Mouse (Mus musculus) neural tube, embryonic 13.5 days (tissue): ENCODE data around the gene Cnot9. TPM values are rescaled to one million over a fixed set of nuclear protein-coding genes. Genes with fewer than 3 reads are reported as not detected.
"Not testable (repeated sequence)": the region's sequence is repeated elsewhere in the genome, so short reads cannot be mapped to it uniquely, and the experiment has no call there.

ENCODE experiments used
- ATAC-seq: fragments of 200-750 bp; cut with Nextera tagmentation; 2 replicates; pipeline ENCODE4 v1.8.0; 2017; ENCODE audit warnings: low read depth, mild to moderate bottlenecking, moderate TSS enrichment, moderate library complexity
- H3K27ac ChIP-seq: fragments of 300-500 bp; sonication (generic); replicated peaks from 2 replicates; pipeline ENCODE4 v1.5.1; 2015; ENCODE audit warnings: moderate library complexity, mild to moderate bottlenecking, inconsistent platforms
- H3K27me3 ChIP-seq: fragments of 300-500 bp; sonication (generic); 2 replicates; pipeline ENCODE4 v1.6.1; 2015; ENCODE audit warnings: mild to moderate bottlenecking, inconsistent platforms
- H3K36me3 ChIP-seq: fragments of 300-500 bp; sonication (generic); 2 replicates; pipeline ENCODE4 v1.6.1; 2015; ENCODE audit warnings: mild to moderate bottlenecking, inconsistent platforms
- H3K4me1 ChIP-seq: fragments of 300-500 bp; sonication (generic); replicated peaks from 2 replicates; pipeline ENCODE4 v1.6.1; 2015; ENCODE audit warnings: inconsistent platforms
- H3K4me2 ChIP-seq: fragments of 300-500 bp; sonication (generic); 2 replicates; pipeline ENCODE4 v1.6.1; 2015; ENCODE audit warnings: inconsistent platforms, mild to moderate bottlenecking, moderate library complexity
- H3K4me3 ChIP-seq: fragments of 300-500 bp; sonication (generic); 2 replicates; pipeline ENCODE4 v1.5.1; 2015; ENCODE audit warnings: mild to moderate bottlenecking, inconsistent platforms
- H3K9ac ChIP-seq: fragments of 300-500 bp; sonication (generic); 2 replicates; pipeline ENCODE4 v1.6.1; 2015; ENCODE audit warnings: moderate library complexity, mild to moderate bottlenecking, inconsistent platforms
- H3K9me3 ChIP-seq: fragments of 300-500 bp; sonication (generic); 2 replicates; pipeline ENCODE4 v1.6.1; 2016; ENCODE audit warnings: inconsistent platforms
- WGBS: fragments of 180-500 bp; shearing (Covaris S2); methylation state at CpG from one replicate; pipeline ENCODE4 v1.1.7; 2015; 5-methylcytosine and 5-hydroxymethylcytosine counted together
- polyA plus RNA-seq: library from polyadenylated mRNA; unstranded; fragments of >200 nt; fragmentation: Nextera tagmentation; extraction: Ambion mirVana; gene quantifications from 2 replicates; pipeline ENCODE4 v1.2.1, GENCODE M21; 2015

Gene Cnot9
- polyA plus RNA-seq: 46.8 and 48.9 TPM in 2 replicates

DNA sequence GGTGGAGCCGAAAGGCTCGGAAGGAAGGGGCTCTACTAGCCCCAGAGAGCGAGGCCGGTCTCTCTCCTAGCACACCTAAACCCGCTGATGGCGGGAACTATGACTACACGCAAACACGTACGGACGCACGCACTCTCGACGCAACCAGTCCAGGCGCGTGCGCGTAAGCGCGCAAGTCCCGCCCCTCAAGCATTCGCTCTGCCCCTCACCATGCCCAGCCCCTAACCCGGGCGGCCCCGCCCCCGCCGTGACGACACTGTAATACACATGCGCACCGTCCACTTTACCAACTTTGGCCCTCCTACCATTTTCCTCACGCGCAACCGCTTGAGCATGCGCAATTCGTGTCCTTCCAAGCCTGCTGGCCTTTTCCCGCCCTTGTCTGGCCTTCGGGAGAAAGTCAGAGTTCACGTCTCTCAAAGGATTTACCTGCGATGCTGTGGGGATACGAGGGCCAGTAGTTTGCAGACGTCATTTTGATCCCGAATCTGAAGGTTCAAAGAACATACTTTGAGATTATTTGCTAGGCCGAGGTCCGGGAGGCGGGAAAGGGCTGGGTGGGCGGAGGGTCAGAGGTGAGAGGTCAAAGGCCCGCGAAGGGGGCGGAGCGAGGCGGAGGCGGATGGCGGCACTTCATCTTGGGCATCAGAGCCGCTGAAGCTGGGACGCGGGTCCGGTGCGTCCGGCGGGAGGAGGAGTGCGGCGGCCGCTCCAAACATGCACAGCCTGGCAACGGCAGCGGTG, at the start of gene Cnot9:
Gene Cnot9 (plus strand): TSS at position 338 of the 744 bp plus-strand sequence.
- WGBS: under 1% methylated on average over 64 of the region's 64 CpGs
- Histone ChIP-seq H3K9me3 (no peaks in the 10 kb centered on the region), H3K36me3 (no peaks in the 10 kb centered on the region), H3K27ac (peak within 1 kb of the TSS; percentile 90), H3K4me2 (peak within 1 kb of the TSS; percentile 92), H3K9ac (peak within 1 kb of the TSS; percentile 85), H3K4me1 (peaks cover 48% of the 10 kb centered on the region), H3K27me3 (no peaks in the 10 kb centered on the region), H3K4me3 (peak within 1 kb of the TSS; percentile 87)
- ATAC-seq: peak; percentile 100

DNA sequence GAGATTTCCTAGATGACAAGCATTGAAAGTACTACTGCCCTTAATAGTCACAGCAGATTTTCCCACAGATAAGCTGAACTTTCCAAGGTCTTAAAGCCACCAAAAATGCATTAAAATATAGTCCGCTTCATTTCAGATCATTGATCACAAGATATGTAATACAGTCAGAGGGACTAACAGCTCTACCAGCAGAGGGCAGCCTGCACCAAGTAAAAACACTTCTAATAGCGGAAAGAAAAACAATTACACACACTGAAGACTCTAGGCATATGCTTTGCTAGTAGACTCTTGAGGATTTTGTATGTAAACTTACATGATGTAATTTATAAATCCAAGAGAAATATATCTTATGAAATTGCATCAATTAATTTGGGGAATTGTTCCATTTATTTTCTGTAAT, 45.6 kb upstream of the Cnot9 start:
- Histone ChIP-seq H3K9ac (no peak overlapping the region), H3K9me3 (no peaks in the 10 kb centered on the region), H3K4me1 (no peaks in the 10 kb centered on the region), H3K27me3 (no peaks in the 10 kb centered on the region), H3K27ac (no peak overlapping the region), H3K36me3 (peaks cover 57% of the 10 kb centered on the region), H3K4me3 (no peak overlapping the region), H3K4me2 (no peak overlapping the region)
- WGBS: 79% methylated on average over 2 of the region's 2 CpGs
- no peak for ATAC-seq

DNA sequence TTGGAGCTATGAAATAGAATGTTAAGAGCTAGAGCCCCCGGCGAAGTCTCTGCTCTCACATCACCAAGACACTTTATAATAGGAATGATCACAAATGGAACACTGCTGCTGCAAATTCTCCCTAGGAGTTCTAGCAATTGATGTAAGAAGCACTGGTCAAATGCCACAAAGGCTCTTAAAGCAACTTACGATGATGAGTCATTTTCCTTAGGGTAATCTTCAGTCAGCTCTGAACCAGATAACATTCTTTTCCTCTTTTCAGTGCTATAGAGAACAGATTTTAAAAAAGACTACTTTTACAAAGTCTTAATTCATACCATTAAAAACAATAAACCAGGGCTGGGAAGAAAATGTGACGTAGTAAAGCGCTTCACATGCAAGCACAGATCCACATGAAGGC, 20.1 kb upstream of the Cnot9 start:
- WGBS: 96% methylated on average over 5 of the region's 5 CpGs
- Histone ChIP-seq H3K9ac (no peak overlapping the region), H3K36me3 (peaks cover 74% of the 10 kb centered on the region), H3K4me2 (no peak overlapping the region), H3K9me3 (no peaks in the 10 kb centered on the region), H3K4me3 (no peak overlapping the region), H3K27me3 (no peaks in the 10 kb centered on the region), H3K4me1 (no peaks in the 10 kb centered on the region), H3K27ac (no peak overlapping the region)
- ATAC-seq: no peak

DNA sequence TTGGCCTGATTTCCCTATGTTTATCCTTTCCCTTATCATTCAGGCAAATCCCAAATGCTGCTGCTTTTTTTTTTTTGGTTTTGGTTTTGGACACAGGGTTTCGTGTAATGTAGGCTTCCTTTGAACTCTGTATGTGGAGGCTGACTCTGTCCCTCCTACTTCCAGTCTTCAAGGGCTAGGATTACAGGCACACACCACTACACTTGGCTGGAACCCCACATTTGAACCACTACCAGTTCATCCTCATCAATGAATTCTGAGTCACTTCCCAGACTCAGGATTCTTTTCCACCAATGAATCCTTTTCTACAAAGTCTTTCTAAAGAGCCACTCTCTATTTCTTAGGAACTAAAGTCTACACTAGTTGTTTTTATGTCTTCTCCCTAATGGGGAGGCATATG, 4.8 kb upstream of the Cnot9 start:
- Histone ChIP-seq H3K27me3 (no peaks in the 10 kb centered on the region), H3K9me3 (no peaks in the 10 kb centered on the region), H3K4me1 (peaks cover 13% of the 10 kb centered on the region), H3K27ac (no peak overlapping the region), H3K9ac (no peak overlapping the region), H3K36me3 (no peaks in the 10 kb centered on the region), H3K4me3 (no peak overlapping the region), H3K4me2 (no peak overlapping the region)
- WGBS: 74% methylated on average over 1 of the region's 1 CpGs
- no peak for ATAC-seq

DNA sequence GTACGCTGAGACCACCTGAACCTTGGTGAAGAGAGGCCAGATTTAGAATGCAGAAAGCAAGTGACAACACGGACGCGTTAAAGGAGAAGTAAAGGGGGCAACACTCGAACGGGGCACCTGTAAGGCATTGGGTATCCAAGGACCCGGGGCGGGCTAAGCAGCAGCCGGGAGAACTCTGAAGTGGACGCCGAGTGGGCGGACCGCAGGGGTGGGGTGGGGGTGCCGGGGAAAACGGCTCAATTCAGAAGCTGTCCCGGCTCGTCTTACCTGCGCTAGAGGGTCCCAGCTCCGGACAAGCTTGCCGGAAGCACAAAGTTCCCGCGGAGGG, 501 bp upstream of the Cnot9 start:
- peak overlapping the region; percentile 87 for H3K4me3 ChIP-seq
- peak overlapping the region; percentile 85 for H3K9ac ChIP-seq
- peak overlapping the region; percentile 68 for H3K27ac ChIP-seq
- H3K4me2 ChIP-seq: peak overlapping the region; percentile 82
- peaks cover 48% of the 10 kb centered on the region for H3K4me1 ChIP-seq
- H3K36me3 ChIP-seq: no peaks in the 10 kb centered on the region
- under 1% methylated on average over 22 of the region's 22 CpGs for WGBS
- H3K9me3 ChIP-seq: no peaks in the 10 kb centered on the region
- peak; percentile 72; the same call in 1 of the 2 replicates for ATAC-seq
- H3K27me3 ChIP-seq: no peaks in the 10 kb centered on the region

DNA sequence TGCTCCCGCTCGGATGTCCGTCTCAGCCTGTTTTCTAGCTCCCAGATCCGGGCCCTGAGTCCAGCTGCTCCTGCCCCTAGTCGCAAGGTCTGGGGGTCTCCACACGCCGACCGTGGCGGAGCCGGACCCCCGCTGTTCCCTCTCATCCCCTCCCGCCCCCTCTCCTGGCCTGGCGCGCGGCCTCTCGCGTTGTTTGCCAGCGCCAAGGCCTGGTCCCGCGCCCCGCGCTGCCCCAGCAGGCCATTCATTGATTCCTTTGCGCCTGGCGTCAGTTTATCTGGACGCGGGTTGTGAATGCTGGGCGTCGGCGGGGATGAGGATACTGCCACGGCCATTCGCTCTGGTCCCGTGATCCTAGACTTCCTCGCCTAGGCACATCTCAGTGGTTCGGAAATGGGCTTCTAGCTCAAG, 618 bp downstream of the Cnot9 start:
- Histone ChIP-seq H3K27me3 (no peaks in the 10 kb centered on the region), H3K9me3 (no peaks in the 10 kb centered on the region), H3K4me2 (peak overlapping the region; percentile 92), H3K4me1 (peaks cover 48% of the 10 kb centered on the region), H3K4me3 (peak overlapping the region; percentile 87), H3K27ac (peak overlapping the region; percentile 90), H3K36me3 (no peaks in the 10 kb centered on the region), H3K9ac (peak overlapping the region; percentile 85)
- ATAC-seq: peak; percentile 46; the same call in 1 of the 2 replicates
- WGBS: under 1% methylated on average over 32 of the region's 34 CpGs

DNA sequence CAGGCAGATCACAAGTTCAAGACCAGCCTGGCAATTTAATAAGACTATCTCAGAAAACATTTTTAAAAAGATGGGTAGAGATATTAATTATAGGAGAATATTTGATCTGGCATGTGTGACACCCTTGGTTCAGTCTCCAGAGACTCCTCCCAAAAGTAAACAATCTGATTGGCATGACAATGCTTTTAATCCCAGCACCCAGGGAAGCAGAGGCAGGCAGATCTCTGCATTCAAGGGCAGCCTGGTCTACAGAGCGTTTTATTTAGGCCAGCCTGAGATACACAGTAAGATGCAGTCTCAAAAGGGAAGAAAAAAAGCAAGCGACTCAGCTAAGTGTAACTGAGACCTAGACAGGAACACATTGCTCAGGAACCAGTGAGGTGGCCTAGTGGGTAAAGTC, 1.9 kb downstream of the Cnot9 start:
- no peak for ATAC-seq
- H3K4me3 ChIP-seq: peak overlapping the region; percentile 87
- H3K27ac ChIP-seq: no peak overlapping the region
- H3K9ac ChIP-seq: 0 out of 2 replicates have a peak overlapping the region, but pooled peaks have one; percentile 85
- H3K9me3 ChIP-seq: no peaks in the 10 kb centered on the region
- 93% methylated on average over 2 of the region's 2 CpGs for WGBS
- peaks cover 4% of the 10 kb centered on the region; the same call in 1 of the 2 replicates for H3K36me3 ChIP-seq
- H3K4me2 ChIP-seq: peak overlapping the region; percentile 92
- no peaks in the 10 kb centered on the region for H3K27me3 ChIP-seq
- peaks cover 48% of the 10 kb centered on the region for H3K4me1 ChIP-seq

DNA sequence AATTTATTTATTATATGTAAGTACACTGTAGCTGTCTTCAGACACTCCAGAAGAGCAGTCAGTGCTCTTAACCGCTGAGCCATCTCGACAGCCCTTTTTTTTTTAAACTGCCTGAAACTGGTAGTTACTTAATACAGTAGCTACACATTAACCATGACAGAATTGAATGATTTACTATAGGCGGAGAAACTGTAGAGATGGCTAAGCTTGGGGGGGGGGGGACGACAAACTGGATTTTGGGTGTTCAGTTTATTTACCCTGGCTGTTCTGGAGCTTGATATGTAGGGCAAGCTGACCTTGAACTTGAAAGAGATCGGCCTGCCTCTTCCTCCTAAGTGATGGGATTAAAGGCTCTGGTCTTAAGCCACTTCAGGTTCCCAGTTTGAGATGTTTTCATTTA, 5.4 kb downstream of the Cnot9 start:
- Histone ChIP-seq H3K4me2 (no peak overlapping the region), H3K4me1 (peaks cover 35% of the 10 kb centered on the region), H3K9ac (no peak overlapping the region), H3K9me3 (no peaks in the 10 kb centered on the region), H3K4me3 (no peak overlapping the region), H3K27me3 (no peaks in the 10 kb centered on the region), H3K36me3 (peaks cover 14% of the 10 kb centered on the region), H3K27ac (no peak overlapping the region)
- 97% methylated on average over 5 of the region's 5 CpGs for WGBS
- ATAC-seq: no peak

DNA sequence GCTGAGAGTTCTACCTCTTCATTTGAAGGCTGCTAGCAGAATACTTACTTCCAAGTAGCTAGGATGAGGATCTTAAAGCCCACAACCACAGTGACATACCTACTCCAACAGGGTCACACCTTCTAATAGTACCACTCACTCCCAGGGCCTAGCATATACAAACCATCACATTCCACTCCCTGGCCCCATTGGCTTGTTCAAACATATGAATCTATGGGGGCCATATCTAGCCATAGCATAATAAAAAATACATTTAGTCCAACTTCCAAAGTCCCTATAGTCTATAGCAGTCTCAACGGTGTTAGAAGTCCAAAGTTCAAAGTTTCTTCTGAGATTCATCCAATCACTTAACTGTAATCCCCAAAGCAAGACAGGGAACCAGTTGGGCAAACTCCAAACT, 7.1 kb downstream of the Cnot9 start:
- H3K9ac ChIP-seq, H3K9me3 ChIP-seq, H3K4me3 ChIP-seq, H3K27ac ChIP-seq, H3K4me2 ChIP-seq, ATAC-seq, H3K27me3 ChIP-seq: not testable (repeated sequence)
- H3K4me1 ChIP-seq: peaks cover 19% of the 10 kb centered on the region
- H3K36me3 ChIP-seq: peaks cover 18% of the 10 kb centered on the region
- WGBS: 88% methylated on average over 1 of the region's 1 CpGs

DNA sequence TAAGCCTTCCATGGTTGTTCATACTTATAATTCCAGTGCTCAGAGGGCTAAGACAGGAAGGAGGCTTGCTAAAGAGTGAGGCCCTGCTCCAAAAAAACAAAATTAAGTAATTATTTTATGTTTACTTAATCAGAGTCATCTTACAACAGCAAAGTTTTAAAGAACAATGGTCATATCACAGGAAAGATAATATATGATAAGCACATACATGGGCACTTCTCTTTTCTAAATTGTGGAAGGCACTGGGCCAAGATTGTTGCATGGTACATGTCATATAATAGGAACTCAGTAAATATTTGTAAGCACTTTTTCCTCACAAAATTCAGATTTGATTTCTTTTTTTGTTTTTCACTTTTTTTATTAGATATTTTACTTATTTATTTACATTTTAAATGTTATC, 14.0 kb downstream of the Cnot9 start:
- H3K9ac ChIP-seq: no peak overlapping the region
- H3K4me3 ChIP-seq: no peak overlapping the region
- H3K27me3 ChIP-seq: no peaks in the 10 kb centered on the region
- no peak overlapping the region for H3K27ac ChIP-seq
- H3K36me3 ChIP-seq: peaks cover 60% of the 10 kb centered on the region
- no peaks in the 10 kb centered on the region for H3K4me1 ChIP-seq
- no peaks in the 10 kb centered on the region for H3K9me3 ChIP-seq
- ATAC-seq: no peak
- H3K4me2 ChIP-seq: no peak overlapping the region

DNA sequence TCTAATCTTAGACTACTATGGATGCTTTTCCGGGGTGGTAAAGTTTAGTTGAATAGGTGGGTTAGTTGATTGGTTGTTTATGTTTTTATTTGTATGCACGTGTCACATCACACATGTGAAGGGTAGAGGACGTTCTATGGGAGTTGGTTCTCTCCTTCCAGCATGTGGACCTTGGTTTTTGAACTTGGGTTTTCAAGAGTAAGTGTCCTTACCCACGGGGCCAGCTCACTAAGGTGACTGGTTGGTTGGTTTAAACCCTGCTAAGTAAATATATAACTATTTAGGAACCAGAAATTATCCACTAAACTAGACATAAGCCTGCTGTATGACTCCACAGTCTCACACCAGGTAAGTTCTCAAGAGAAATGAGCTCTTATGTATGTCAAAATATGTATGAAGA, 18.9 kb downstream of the Cnot9 start:
- no peak overlapping the region for H3K4me3 ChIP-seq
- H3K9ac ChIP-seq: no peak overlapping the region
- H3K27me3 ChIP-seq: no peaks in the 10 kb centered on the region
- no peaks in the 10 kb centered on the region for H3K9me3 ChIP-seq
- 95% methylated on average over 4 of the region's 4 CpGs for WGBS
- no peaks in the 10 kb centered on the region for H3K4me1 ChIP-seq
- H3K4me2 ChIP-seq: no peak overlapping the region
- H3K27ac ChIP-seq: no peak overlapping the region
- peaks cover 92% of the 10 kb centered on the region for H3K36me3 ChIP-seq
- no peak for ATAC-seq

DNA sequence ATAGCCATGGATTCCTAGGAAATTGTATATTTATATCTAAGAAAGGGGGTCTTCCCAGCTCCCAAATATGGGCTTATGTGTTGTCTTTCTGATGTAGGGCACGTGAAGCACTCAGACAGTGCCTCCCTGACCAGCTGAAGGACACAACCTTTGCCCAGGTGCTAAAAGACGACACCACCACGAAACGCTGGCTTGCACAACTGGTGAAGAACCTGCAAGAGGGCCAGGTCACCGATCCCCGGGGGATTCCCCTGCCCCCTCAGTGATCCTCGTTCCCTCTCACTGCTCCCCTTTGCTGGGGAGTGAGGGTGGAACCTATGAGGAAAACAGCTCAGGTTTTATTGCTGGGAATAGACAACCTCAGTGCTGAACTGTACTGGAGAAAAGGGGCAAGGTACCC, 22.7 kb downstream of the Cnot9 start:
- ATAC-seq: no peak
- Histone ChIP-seq H3K27me3 (no peaks in the 10 kb centered on the region), H3K9ac (no peak overlapping the region), H3K4me2 (no peak overlapping the region), H3K4me3 (no peak overlapping the region), H3K9me3 (no peaks in the 10 kb centered on the region), H3K36me3 (peaks cover 95% of the 10 kb centered on the region), H3K4me1 (no peaks in the 10 kb centered on the region), H3K27ac (no peak overlapping the region)
- WGBS: 91% methylated on average over 7 of the region's 7 CpGs

DNA sequence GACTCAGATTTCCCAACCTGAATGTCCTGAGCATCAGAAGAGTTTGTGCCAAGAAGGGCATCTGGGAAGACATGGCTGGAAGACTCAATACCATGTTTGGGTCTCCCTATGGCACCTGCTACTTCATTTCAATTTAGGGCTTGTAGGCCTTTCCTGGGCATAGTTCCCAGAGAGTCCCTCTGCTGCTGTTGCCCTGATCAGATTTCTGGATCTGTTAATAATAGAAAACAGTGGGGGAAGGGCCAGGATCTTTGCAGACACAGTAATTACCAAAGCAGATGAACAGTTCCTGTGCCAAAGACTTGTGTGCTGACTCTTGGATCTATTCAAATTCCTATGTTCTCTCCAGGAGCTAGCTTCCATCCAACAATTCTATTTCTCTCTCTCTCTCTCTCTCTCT, 32.8 kb downstream of the Cnot9 start:
- Histone ChIP-seq H3K27me3 (no peaks in the 10 kb centered on the region), H3K4me1 (peaks cover 12% of the 10 kb centered on the region), H3K36me3 (no peaks in the 10 kb centered on the region), H3K27ac (no peak overlapping the region), H3K9me3 (no peaks in the 10 kb centered on the region), H3K4me3 (no peak overlapping the region), H3K9ac (no peak overlapping the region), H3K4me2 (no peak overlapping the region)
- no peak for ATAC-seq
